Mouse (Mus musculus) MEL (cell line): ENCODE data around the gene Opa1.

Source experiments
- CTCF ChIP-seq, 3 experiments: IDR thresholded peaks in 2 of 3; conservative IDR thresholded peaks in 1 of 3; 2 replicates each; pipeline ENCODE4 v1.5.1; 2011 to 2012; ENCODE audit warnings: low read length in 3 of 3, low read depth in 2 of 3, mild to moderate bottlenecking in 2 of 3, improper control_type of control experiment in 1 of 3, inconsistent platforms in 1 of 3, mixed read lengths in 1 of 3, moderate library complexity in 1 of 3; ENCODE audit not compliant: control insufficient read depth in 1 of 3, insufficient read depth in 1 of 3, poor library complexity in 1 of 3, severe bottlenecking in 1 of 3
- E2F4 ChIP-seq: IDR thresholded peaks from 2 replicates; pipeline ENCODE4 v1.6.1; 2011; ENCODE audit warnings: low read depth, low read length, improper control_type of control experiment, borderline replicate concordance
- ETS1 ChIP-seq: IDR thresholded peaks from 2 replicates; pipeline ENCODE4 v1.6.1; 2012; ENCODE audit warnings: low read depth, mild to moderate bottlenecking, inconsistent platforms, low read length, improper control_type of control experiment, moderate library complexity
- POLR2A ChIP-seq, 2 experiments: IDR thresholded peaks; 2 replicates each; pipeline ENCODE4 v1.6.1; 2011 to 2012; ENCODE audit warnings: low read length in 2 of 2, mild to moderate bottlenecking in 2 of 2, control low read depth in 1 of 2, improper control_type of control experiment in 1 of 2, low read depth in 1 of 2, moderate library complexity in 1 of 2; ENCODE audit not compliant: control insufficient read depth in 1 of 2, insufficient read depth in 1 of 2, poor library complexity in 1 of 2
- SMC3 ChIP-seq: IDR thresholded peaks from 2 replicates; pipeline ENCODE4 v1.6.1; 2011; ENCODE audit warnings: low read depth, low read length, improper control_type of control experiment
- TAL1 ChIP-seq: IDR thresholded peaks from 2 replicates; pipeline ENCODE4 v1.6.1; 2012; ENCODE audit warnings: mild to moderate bottlenecking, inconsistent platforms, low read length, moderate library complexity, mixed read lengths

DNA sequence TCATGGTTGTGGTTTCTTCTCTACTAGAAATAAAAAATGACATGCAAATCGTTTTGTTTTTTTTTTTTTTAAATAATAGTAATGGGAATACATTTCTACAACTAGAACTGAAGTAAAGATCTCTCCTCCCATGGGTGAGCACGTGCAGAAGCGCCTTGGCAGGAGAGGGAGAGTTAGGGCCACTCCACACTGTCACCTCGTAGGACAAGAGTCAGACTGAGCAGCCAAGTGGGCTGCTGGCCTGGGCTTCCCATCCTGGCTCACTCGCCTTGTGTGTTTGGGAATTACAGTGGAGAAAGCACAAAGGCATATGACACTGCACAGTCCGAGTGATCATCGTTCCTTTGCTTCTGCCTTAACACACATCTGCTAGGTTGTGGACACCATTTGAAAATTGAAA, 13.0 kb downstream of the Opa1 start:
- no peak for TF ChIP-seq CTCF (IDR thresholded peaks at IDR 0.05 in 2 of 3, conservative IDR thresholded peaks at IDR 0.05 in 1 of 3; ENCODE audit: control insufficient read depth in 1 of 3, insufficient read depth in 1 of 3, low read depth in 2 of 3, low read length in 3 of 3, poor library complexity in 1 of 3, severe bottlenecking in 1 of 3)
- no peak for TF ChIP-seq POLR2A (IDR thresholded peaks at IDR 0.05; ENCODE audit: control insufficient read depth in 1 of 2, insufficient read depth in 1 of 2, low read depth in 1 of 2, low read length in 2 of 2, poor library complexity in 1 of 2)
- no peak for TF ChIP-seq SMC3
- no peak for TF ChIP-seq E2F4
- TF ChIP-seq ETS1 = no peak
- no peak for TF ChIP-seq TAL1
